Mouse (Mus musculus): ENCODE data around the gene Nxpe3. TPM values are rescaled to one million over a fixed set of nuclear protein-coding genes. Genes with fewer than 3 reads are reported as not detected.
A peak's percentile ranks its signal among the peaks of the same experiment; 100 is the strongest.
"Not testable (repeated sequence)": the region's sequence is repeated elsewhere in the genome, so short reads cannot be mapped to it uniquely, and the experiment has no call there.

Gene Nxpe3
- total and polyA plus RNA-seq, 2 experiments from 2014 or later: 1.2 to 1.8 TPM

DNA sequence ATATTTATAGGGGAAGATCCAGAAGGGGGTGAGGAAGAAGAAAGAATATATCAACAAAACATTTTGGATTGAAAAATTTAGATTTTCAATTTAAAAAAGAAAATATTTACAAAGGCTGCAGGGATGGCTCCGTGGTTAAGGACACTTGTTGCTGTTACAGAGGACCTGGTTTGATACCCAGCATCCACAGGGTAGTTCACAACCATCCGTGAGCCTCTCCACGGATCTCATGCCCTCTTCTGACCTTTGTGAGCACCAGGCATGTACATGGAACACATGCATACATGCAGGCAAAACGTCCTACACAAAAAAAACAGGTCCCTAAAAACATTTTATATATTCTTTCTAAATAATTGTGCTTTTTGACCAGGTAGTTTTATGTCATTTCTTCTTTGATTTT is 31.3 kb downstream of the Nxpe3 start:
- H3K4me2 ChIP-seq (ENCODE audit: low read depth): no peak overlapping the region
- no peaks in the 10 kb centered on the region for H3K9me3 ChIP-seq (ENCODE audit: low read length)
- H3K9ac ChIP-seq: no peak overlapping the region
- TF ChIP-seq CTCF (IDR thresholded peaks at IDR 0.05; ENCODE audit: low read depth): no peak
- H3K27me3 ChIP-seq (ENCODE audit: insufficient read depth, low read length): no peaks in the 10 kb centered on the region
- H3K4me3 ChIP-seq (ENCODE audit: low read depth, low read length): no peak overlapping the region
- no peaks in the 10 kb centered on the region for H3K4me1 ChIP-seq (ENCODE audit: insufficient read depth)
- H3K36me3 ChIP-seq (ENCODE audit: insufficient read depth): peaks cover 11% of the 10 kb centered on the region
- WGBS: 72% methylated on average over 4 of the region's 4 CpGs
- H3K27ac ChIP-seq (ENCODE audit: low read depth, low read length): no peak overlapping the region
- ATAC-seq (no peak), DNase-seq (no peak)

- Histone ChIP-seq H3K4me1 (ENCODE audit: insufficient read depth) (no peaks in the 10 kb centered on the region), H3K27me3 (ENCODE audit: insufficient read depth, low read length) (no peaks in the 10 kb centered on the region), H3K9me3 (ENCODE audit: low read length) (no peaks in the 10 kb centered on the region), H3K9ac (no peak overlapping the region), H3K36me3 (ENCODE audit: insufficient read depth) (peaks cover 11% of the 10 kb centered on the region), H3K4me3 (ENCODE audit: low read depth, low read length) (no peak overlapping the region), H3K4me2 (ENCODE audit: low read depth) (no peak overlapping the region), H3K27ac (ENCODE audit: low read depth, low read length) (no peak overlapping the region)
- DNase-seq (peak; percentile 85), ATAC-seq (peak; percentile 75; the same call in 1 of the 2 replicates)
- WGBS: 19% methylated on average over 7 of the region's 7 CpGs
- peak; percentile 98 for TF ChIP-seq CTCF (IDR thresholded peaks at IDR 0.05; ENCODE audit: low read depth)
Observed at GRCm38 (mm10) chr16:55863149-55863815, 31.8 kb downstream of the Nxpe3 start.

GRCm38 (mm10) chr16:55861104-55861503 is 34.0 kb downstream of the Nxpe3 start:
- DNase-seq: no peak
- no peak overlapping the region for H3K4me2 ChIP-seq (ENCODE audit: low read depth)
- no peak overlapping the region for H3K27ac ChIP-seq (ENCODE audit: low read depth, low read length)
- no peak overlapping the region for H3K4me3 ChIP-seq (ENCODE audit: low read depth, low read length)
- TF ChIP-seq CTCF (IDR thresholded peaks at IDR 0.05; ENCODE audit: low read depth): no peak
- peaks cover 9% of the 10 kb centered on the region for H3K36me3 ChIP-seq (ENCODE audit: insufficient read depth)
- no peak overlapping the region for H3K9ac ChIP-seq
- ATAC-seq: no peak
- 47% methylated on average over 3 of the region's 3 CpGs for WGBS
- no peaks in the 10 kb centered on the region for H3K27me3 ChIP-seq (ENCODE audit: insufficient read depth, low read length)
- no peaks in the 10 kb centered on the region for H3K4me1 ChIP-seq (ENCODE audit: insufficient read depth)
- H3K9me3 ChIP-seq (ENCODE audit: low read length): no peaks in the 10 kb centered on the region

GRCm38 (mm10) chr16:55859421-55859820 is 35.7 kb downstream of the Nxpe3 start:
- not testable (repeated sequence) for H3K27me3 ChIP-seq (ENCODE audit: insufficient read depth, low read length); H3K36me3 ChIP-seq (ENCODE audit: insufficient read depth); H3K4me2 ChIP-seq (ENCODE audit: low read depth); H3K9ac ChIP-seq; H3K4me3 ChIP-seq (ENCODE audit: low read depth, low read length); H3K4me1 ChIP-seq (ENCODE audit: insufficient read depth); ATAC-seq; DNase-seq; H3K27ac ChIP-seq (ENCODE audit: low read depth, low read length); H3K9me3 ChIP-seq (ENCODE audit: low read length)
- 96% methylated on average over 4 of the region's 4 CpGs for WGBS

GRCm38 (mm10) chr16:55858465-55858864 is 36.6 kb downstream of the Nxpe3 start:
- 66% methylated on average over 6 of the region's 6 CpGs for WGBS
- no peak overlapping the region for H3K4me2 ChIP-seq (ENCODE audit: low read depth)
- peaks cover 3% of the 10 kb centered on the region for H3K36me3 ChIP-seq (ENCODE audit: insufficient read depth)
- no peak overlapping the region for H3K27ac ChIP-seq (ENCODE audit: low read depth, low read length)
- H3K4me3 ChIP-seq (ENCODE audit: low read depth, low read length): no peak overlapping the region
- H3K9ac ChIP-seq: no peak overlapping the region
- H3K4me1 ChIP-seq (ENCODE audit: insufficient read depth): no peaks in the 10 kb centered on the region
- peak; percentile 30 for DNase-seq
- peak; percentile 63 for ATAC-seq
- H3K27me3 ChIP-seq (ENCODE audit: insufficient read depth, low read length): no peaks in the 10 kb centered on the region
- H3K9me3 ChIP-seq (ENCODE audit: low read length): no peaks in the 10 kb centered on the region
- TF ChIP-seq CTCF (IDR thresholded peaks at IDR 0.05; ENCODE audit: low read depth): peak; percentile 64

DNA sequence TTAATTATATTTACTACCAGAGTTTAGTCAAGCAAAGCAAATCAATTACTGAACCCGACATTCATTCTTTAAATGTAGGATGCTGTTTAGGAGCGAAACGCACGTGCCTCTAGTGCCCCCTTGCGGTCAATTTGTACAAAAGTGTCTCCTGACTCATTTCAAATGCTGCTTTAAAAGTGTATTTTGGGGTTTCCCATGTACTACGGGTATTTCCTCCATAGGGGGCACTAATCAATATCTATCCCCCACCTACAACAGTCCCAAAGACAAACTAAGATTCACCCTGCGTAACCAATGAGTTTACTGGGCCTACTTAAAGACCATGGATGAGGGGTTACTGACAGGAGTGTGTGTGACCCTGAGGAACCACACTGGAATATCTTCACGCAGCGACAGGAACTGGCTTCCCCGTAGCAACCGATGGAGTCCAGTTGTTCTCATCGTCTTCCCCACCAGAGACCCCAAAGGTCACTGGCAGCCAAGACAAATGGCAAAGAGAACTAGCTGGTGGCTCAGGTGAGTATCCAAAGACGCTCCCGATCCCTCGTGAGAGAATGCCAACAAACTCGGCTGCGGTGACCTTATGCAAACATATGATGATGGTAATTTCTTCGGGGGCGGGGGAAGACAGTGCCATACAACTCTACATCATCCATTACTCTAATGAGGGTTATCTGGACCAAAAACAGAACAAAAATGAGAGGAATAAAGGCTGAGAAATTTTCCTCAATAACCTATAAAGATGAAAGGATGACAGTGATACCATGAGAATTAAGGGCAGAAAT is 42.0 kb downstream of the Nxpe3 start:
- DNase-seq: peak; percentile 91
- no peaks in the 10 kb centered on the region for H3K4me1 ChIP-seq (ENCODE audit: insufficient read depth)
- peak; percentile 92 for TF ChIP-seq CTCF (IDR thresholded peaks at IDR 0.05; ENCODE audit: low read depth)
- peak; percentile 86 for ATAC-seq
- H3K9me3 ChIP-seq (ENCODE audit: low read length): no peaks in the 10 kb centered on the region
- H3K27me3 ChIP-seq (ENCODE audit: insufficient read depth, low read length): no peaks in the 10 kb centered on the region
- H3K27ac ChIP-seq (ENCODE audit: low read depth, low read length): no peak overlapping the region
- H3K9ac ChIP-seq: no peak overlapping the region
- no peak overlapping the region for H3K4me3 ChIP-seq (ENCODE audit: low read depth, low read length)
- no peak overlapping the region for H3K4me2 ChIP-seq (ENCODE audit: low read depth)
- no peaks in the 10 kb centered on the region; the same call in 1 of the 2 replicates for H3K36me3 ChIP-seq (ENCODE audit: insufficient read depth)
- WGBS: 61% methylated on average over 19 of the region's 19 CpGs

DNA sequence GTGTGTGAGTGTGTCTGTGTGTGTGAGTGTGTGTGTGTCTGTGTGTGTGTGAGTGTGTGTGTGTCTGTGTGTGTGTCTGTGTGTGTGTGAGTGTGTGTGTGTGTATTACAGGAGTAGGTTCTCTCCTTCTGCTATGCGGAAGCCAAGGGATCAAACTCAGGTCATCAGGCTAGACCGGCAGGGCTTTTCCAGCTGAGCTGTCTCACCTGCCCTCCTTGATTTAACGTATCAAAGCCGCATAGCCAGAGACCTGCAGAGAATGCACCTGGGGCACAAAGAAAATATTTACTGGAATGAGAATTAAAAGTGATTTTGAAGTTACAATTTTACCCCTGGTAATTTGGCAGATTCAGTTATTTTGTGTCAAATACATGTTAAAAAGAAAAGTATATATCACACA is 42.6 kb downstream of the Nxpe3 start:
- H3K9ac ChIP-seq: no peak overlapping the region
- H3K4me1 ChIP-seq (ENCODE audit: insufficient read depth): no peaks in the 10 kb centered on the region
- no peaks in the 10 kb centered on the region for H3K9me3 ChIP-seq (ENCODE audit: low read length)
- H3K36me3 ChIP-seq (ENCODE audit: insufficient read depth): no peaks in the 10 kb centered on the region; the same call in 1 of the 2 replicates
- H3K4me2 ChIP-seq (ENCODE audit: low read depth): no peak overlapping the region
- H3K27ac ChIP-seq (ENCODE audit: low read depth, low read length): no peak overlapping the region
- ATAC-seq (0 out of 2 replicates have a peak, but pooled peaks have one; percentile 25), DNase-seq (no peak)
- H3K27me3 ChIP-seq (ENCODE audit: insufficient read depth, low read length): no peaks in the 10 kb centered on the region
- no peak for TF ChIP-seq CTCF (IDR thresholded peaks at IDR 0.05; ENCODE audit: low read depth)
- no peak overlapping the region for H3K4me3 ChIP-seq (ENCODE audit: low read depth, low read length)
- WGBS: 45% methylated on average over 4 of the region's 4 CpGs
